Mouse (Mus musculus): Measurements from ENCODE around the gene Scgb1b17.
"Not testable (repeated sequence)": the region's sequence is repeated elsewhere in the genome, so short reads cannot be mapped to it uniquely, and the experiment has no call there.

Scgb1b17 gene

DNA sequence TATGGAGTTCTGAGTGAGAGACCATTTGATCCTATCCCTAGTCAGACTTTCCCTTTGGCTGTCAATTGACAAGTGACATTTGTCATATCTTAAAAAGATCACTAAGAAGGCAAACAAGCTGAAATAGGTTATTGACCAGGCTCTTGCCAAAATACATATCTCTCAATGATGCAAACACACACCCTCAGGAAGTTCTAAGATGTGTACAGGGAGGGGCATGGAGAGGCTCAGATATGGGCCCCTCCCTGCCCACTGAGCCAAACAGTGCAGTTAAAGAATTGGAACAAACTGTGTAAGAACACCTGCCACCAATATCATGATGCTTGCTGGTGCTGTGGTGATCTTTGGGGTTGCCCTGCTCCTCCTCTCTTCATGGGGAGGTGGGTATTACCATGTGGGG lies at the start of gene Scgb1b17:
TSS of gene Scgb1b17 (plus strand) at position 301 of the 400 bp plus-strand sequence.
- not testable (repeated sequence) for DNase-seq (ENCODE audit: low read depth in 1 of 2, low spot score in 2 of 2)

DNA sequence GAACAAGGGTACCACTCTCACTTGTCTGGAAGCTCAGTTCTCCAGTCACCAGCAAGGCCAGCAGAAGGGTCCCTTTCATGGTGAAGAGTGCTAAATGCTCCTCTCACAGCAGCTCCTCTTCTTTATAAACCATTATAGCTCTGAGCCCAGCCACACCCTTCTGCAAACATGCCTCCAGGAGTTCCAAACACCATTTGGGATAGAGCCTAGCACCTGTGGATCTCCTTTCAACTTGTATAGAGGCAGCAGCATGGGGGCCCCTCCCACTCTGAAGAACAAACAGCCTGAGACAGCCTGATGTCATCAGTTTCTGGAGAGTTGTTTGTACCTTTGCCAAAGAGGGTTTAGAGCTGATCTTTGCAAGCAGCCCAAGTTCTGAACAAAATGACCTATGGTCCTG lies 6.8 kb upstream of the Scgb1b17 start, which contains the start of gene Scgb2b17:
TSS of gene Scgb2b17 (minus strand) at position 101 of the 400 bp plus-strand sequence.
- DNase-seq (ENCODE audit: low read depth in 1 of 2, low spot score in 2 of 2) = not testable (repeated sequence)
